Mouse (Mus musculus): ENCODE data around the gene Nat8f1.
"Not testable (repeated sequence)": the region's sequence is repeated elsewhere in the genome, so short reads cannot be mapped to it uniquely, and the experiment has no call there.

DNA sequence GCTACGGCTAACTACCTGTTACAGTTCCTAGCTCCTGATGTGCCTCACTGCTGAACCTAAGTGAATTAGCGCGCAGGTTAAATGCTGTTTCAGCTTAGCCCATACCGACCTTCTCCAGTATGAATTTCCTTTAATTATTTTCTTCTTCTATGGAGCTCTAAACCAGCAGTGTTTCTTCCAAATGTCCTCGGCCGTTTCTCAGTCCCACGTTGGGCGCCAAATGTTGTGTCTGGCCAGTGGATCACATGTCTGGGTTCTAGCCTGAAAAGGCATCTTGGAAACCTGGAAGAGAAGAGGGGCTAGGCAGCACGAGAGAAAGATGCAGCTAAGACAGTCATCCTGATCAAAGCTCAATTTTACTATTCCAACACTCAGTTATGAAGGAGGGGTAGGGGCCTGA, 32.2 kb downstream of the Nat8f1 start:
- not testable (repeated sequence) for TF ChIP-seq USF1 (IDR thresholded peaks at IDR 0.05; ENCODE audit: low read depth); CTCF (IDR thresholded peaks at IDR 0.05; ENCODE audit: control insufficient read depth, insufficient read depth, insufficient read length); MYOG (IDR thresholded peaks at IDR 0.05; ENCODE audit: control insufficient read depth, extremely low read depth, insufficient read length); MAX (IDR thresholded peaks at IDR 0.05); FOSL1 (IDR thresholded peaks at IDR 0.05; ENCODE audit: insufficient read depth, low read length, poor library complexity, severe bottlenecking); MYOD1 (IDR thresholded peaks at IDR 0.05; ENCODE audit: control insufficient read depth, insufficient read length, low read depth); CEBPB (IDR thresholded peaks at IDR 0.05; ENCODE audit: low read depth)
